Mouse (Mus musculus): Measurements from ENCODE around the gene Lrrfip1. TPM values are rescaled to one million over a fixed set of nuclear protein-coding genes. Genes with fewer than 3 reads are reported as not detected.

Lrrfip1 gene
- polyA plus RNA-seq, 1 experiment from 2014 or later = 126 TPM

- ChIA-PET CTCF (interaction anchor here (1.2 kb wide), 1 partner anchor 134 kb away, joined by 3 read pairs; no protein-coding TSS in a partner anchor), POLR2A (no interaction called here)
- DNase-seq (ENCODE audit: low read depth, low spot score) (no peak), ATAC-seq (no peak)
- TF ChIP-seq CTCF (IDR thresholded peaks at IDR 0.05) = no peak
- in situ Hi-C loops (cut with MboI; ENCODE audit: low pct_unique_long_range_greater_than_20kb) = loop anchor here (5.0 kb wide), 1 partner anchor 145 kb away; no protein-coding TSS in a partner anchor
- H3K27me3 ChIP-seq = no peaks in the 10 kb centered on the region
Measured at GRCm38 (mm10) chr1:91107548-91107947, 109.0 kb downstream of the Lrrfip1 start.

DNA sequence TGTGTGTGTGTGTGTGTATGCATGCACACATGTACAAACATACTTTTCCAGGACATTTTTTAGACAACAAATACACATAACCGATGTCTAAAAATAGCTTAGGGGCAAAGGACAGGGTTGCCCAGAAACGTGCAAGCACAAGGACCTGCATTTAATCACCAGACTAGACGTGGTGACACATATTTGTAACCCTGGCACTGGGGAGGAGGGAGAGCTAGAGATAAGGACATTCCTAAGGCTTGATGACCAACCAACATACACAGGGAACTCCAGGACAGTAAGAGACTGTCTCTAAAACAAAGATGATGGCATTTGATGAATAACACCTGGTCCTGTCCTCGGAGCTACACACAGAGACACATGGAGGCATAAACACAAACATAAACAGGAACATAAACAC lies 110.8 kb downstream of the Lrrfip1 start:
- DNase-seq (ENCODE audit: low read depth, low spot score) = no peak
- TF ChIP-seq CTCF (IDR thresholded peaks at IDR 0.05) = no peak
- no peak for ATAC-seq
- ChIA-PET CTCF (interaction anchor here (0.9 kb wide), 1 partner anchor 136 kb away, joined by 3 read pairs; no protein-coding TSS in a partner anchor), POLR2A (interaction anchor here (0.6 kb wide), 1 partner anchor 675 kb away, joined by 3 read pairs; no protein-coding TSS in a partner anchor)
- in situ Hi-C loops (cut with MboI; ENCODE audit: low pct_unique_long_range_greater_than_20kb) = loop anchor here (5.0 kb wide), 1 partner anchor 147 kb away; no protein-coding TSS in a partner anchor
- H3K27me3 ChIP-seq = no peaks in the 10 kb centered on the region

GRCm38 (mm10) chr1:91112171-91112570 lies 113.6 kb downstream of the Lrrfip1 start:
- in situ Hi-C loops (cut with MboI; ENCODE audit: low pct_unique_long_range_greater_than_20kb) = no loop called here
- no peak for TF ChIP-seq CTCF (IDR thresholded peaks at IDR 0.05)
- ChIA-PET CTCF (no interaction called here), POLR2A (no interaction called here)
- DNase-seq (ENCODE audit: low read depth, low spot score) (no peak), ATAC-seq (no peak)
- no peaks in the 10 kb centered on the region for H3K27me3 ChIP-seq

GRCm38 (mm10) chr1:91112606-91113005 lies 114.1 kb downstream of the Lrrfip1 start:
- ATAC-seq (no peak), DNase-seq (ENCODE audit: low read depth, low spot score) (no peak)
- CTCF ChIA-PET = no interaction called here
- no peaks in the 10 kb centered on the region for H3K27me3 ChIP-seq
- TF ChIP-seq CTCF (IDR thresholded peaks at IDR 0.05) = no peak
- in situ Hi-C loops (cut with MboI; ENCODE audit: low pct_unique_long_range_greater_than_20kb) = no loop called here
- POLR2A ChIA-PET = no interaction called here

DNA sequence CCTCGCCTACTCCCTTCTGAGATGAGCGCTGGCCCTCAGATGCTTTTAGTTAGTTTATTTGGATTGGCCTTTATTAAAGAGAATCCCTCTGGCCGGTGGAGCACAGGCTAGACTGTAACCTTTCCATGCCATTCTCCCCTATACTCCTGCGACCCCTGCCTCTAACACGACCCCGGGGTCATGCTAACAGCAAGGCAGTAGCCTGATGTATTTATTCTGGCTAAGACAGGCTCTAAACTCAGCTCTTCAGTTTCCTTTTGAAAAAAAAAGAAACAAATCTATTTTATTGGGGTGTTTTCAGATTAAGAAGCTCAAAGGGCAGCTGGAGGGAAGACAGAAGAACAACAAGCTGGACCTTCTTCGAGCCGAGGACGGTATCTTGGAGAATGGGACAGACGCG lies 123.6 kb downstream of the Lrrfip1 start:
- ATAC-seq (no peak), DNase-seq (ENCODE audit: low read depth, low spot score) (no peak)
- no peak for TF ChIP-seq CTCF (IDR thresholded peaks at IDR 0.05)
- ChIA-PET POLR2A (no interaction called here), CTCF (no interaction called here)
- in situ Hi-C loops (cut with MboI; ENCODE audit: low pct_unique_long_range_greater_than_20kb) = no loop called here
- no peaks in the 10 kb centered on the region for H3K27me3 ChIP-seq

- TF ChIP-seq CTCF (IDR thresholded peaks at IDR 0.05) = no peak
- DNase-seq (ENCODE audit: low read depth, low spot score) (no peak), ATAC-seq (no peak)
- CTCF ChIA-PET = no interaction called here
- no peaks in the 10 kb centered on the region for H3K27me3 ChIP-seq
- in situ Hi-C loops (cut with MboI; ENCODE audit: low pct_unique_long_range_greater_than_20kb) = no loop called here
- POLR2A ChIA-PET = no interaction called here
Measured at GRCm38 (mm10) chr1:91123004-91123403, 124.5 kb downstream of the Lrrfip1 start.

DNA sequence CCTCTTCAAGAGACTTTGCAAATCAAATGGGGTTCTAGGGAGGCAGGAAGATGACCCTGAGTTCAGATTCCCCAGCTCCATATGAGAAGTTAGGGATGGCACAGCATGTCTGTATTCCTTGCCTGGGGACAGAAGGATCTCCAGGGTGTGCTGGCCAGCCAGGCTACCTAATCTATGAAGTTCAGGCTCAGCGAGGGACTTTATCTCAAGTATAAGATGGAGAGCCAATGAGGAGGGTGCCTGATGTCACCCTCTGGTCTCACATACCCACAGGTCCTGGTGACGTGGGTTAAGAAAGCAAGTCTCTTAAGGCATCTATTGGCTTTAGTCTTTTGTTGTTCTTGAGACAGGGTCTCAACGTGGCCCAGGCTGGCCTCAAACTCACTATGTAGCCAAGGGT lies 124.9 kb downstream of the Lrrfip1 start:
- ATAC-seq = no peak
- in situ Hi-C loops (cut with MboI; ENCODE audit: low pct_unique_long_range_greater_than_20kb) = no loop called here
- CTCF ChIA-PET = no interaction called here

GRCm38 (mm10) chr1:91128849-91129248 lies 130.3 kb downstream of the Lrrfip1 start:
- CTCF ChIA-PET = interaction anchor here (1.0 to 3.7 kb wide), 3 partner anchors 14 to 80 kb away, joined by 3 to 12 read pairs (median 5); no protein-coding TSS in a partner anchor
- POLR2A ChIA-PET = no interaction called here
- TF ChIP-seq CTCF (IDR thresholded peaks at IDR 0.05) = no peak
- in situ Hi-C loops (cut with MboI; ENCODE audit: low pct_unique_long_range_greater_than_20kb) = no loop called here
- no peaks in the 10 kb centered on the region for H3K27me3 ChIP-seq
- DNase-seq (ENCODE audit: low read depth, low spot score) (no peak), ATAC-seq (no peak)

More for the DNA sequence above, 124.9 kb downstream of the Lrrfip1 start:
- no peak for DNase-seq (ENCODE audit: low read depth, low spot score)
- no peaks in the 10 kb centered on the region for H3K27me3 ChIP-seq
- no peak for TF ChIP-seq CTCF (IDR thresholded peaks at IDR 0.05)
- POLR2A ChIA-PET = no interaction called here

GRCm38 (mm10) chr1:91137036-91137435 lies 138.5 kb downstream of the Lrrfip1 start:
- in situ Hi-C loops (cut with MboI; ENCODE audit: low pct_unique_long_range_greater_than_20kb) = no loop called here
- no peak for ATAC-seq
- no peak for TF ChIP-seq CTCF (IDR thresholded peaks at IDR 0.05)
- ChIA-PET CTCF (interaction anchor here (1.6 kb wide), 1 partner anchor 9 kb away, joined by 5 read pairs; no protein-coding TSS in a partner anchor), POLR2A (interaction anchor here (1.0 to 1.1 kb wide), 2 partner anchors 9 to 11 kb away, joined by 3 to 4 read pairs; no protein-coding TSS in a partner anchor)
- no peak for DNase-seq (ENCODE audit: low read depth, low spot score)
- H3K27me3 ChIP-seq = no peaks in the 10 kb centered on the region

DNA sequence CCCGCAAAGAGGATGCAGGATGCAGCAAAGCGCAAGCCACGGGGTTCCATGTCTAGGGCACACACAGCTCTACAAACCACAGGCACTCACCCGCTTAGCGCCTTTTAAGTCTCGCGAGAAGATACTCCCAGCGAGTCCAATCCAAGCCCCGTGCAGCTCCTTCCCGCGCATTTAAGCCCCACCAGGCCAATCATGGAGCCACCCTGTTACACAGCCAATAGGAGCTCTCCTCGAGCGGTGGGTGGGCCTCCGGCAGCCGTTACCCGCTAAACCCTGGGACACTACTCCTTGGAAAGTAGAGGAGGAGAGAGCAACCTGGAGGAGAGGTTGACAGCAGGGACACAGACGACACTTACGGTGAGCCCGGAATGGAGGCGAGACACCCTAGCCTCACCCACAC lies 146.3 kb downstream of the Lrrfip1 start, which contains the start of gene Rbm44:
Rbm44 (plus strand) TSS at position 277 of the 400 bp plus-strand sequence.
- no peak for ATAC-seq
- DNase-seq (ENCODE audit: low read depth, low spot score) = no peak
- ChIA-PET POLR2A (no interaction called here), CTCF (no interaction called here)
- H3K27me3 ChIP-seq = no peaks in the 10 kb centered on the region
- no peak for TF ChIP-seq CTCF (IDR thresholded peaks at IDR 0.05)
- in situ Hi-C loops (cut with MboI; ENCODE audit: low pct_unique_long_range_greater_than_20kb) = no loop called here

DNA sequence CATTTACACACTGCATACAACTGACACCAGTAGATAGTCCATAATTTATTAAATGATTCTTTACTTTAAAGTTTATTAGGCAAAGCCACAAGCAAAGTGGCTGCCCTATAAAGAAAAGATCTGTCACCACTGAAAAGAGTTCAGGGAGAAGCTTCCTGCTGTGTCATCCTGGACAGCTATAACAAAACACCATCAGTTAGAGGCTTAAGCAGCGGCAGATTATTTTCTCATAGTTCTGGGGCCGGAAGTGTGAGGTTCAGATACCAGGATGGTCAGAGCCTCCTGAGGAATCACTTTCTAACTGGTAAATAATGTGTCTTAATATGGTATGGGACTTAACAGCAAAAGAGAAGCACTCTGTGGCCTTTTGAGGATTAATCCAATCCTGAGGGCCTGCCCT lies 153.0 kb downstream of the Lrrfip1 start:
- in situ Hi-C loops (cut with MboI; ENCODE audit: low pct_unique_long_range_greater_than_20kb) = no loop called here
- POLR2A ChIA-PET = no interaction called here
- H3K27me3 ChIP-seq = no peaks in the 10 kb centered on the region
- ATAC-seq (no peak), DNase-seq (ENCODE audit: low read depth, low spot score) (no peak)
- CTCF ChIA-PET = no interaction called here
- no peak for TF ChIP-seq CTCF (IDR thresholded peaks at IDR 0.05)

- CTCF ChIA-PET = no interaction called here
- POLR2A ChIA-PET = no interaction called here
- DNase-seq (ENCODE audit: low read depth, low spot score) (no peak), ATAC-seq (no peak)
- in situ Hi-C loops (cut with MboI; ENCODE audit: low pct_unique_long_range_greater_than_20kb) = no loop called here
- no peaks in the 10 kb centered on the region for H3K27me3 ChIP-seq
- TF ChIP-seq CTCF (IDR thresholded peaks at IDR 0.05) = no peak
Measured at GRCm38 (mm10) chr1:91166798-91167197, 168.3 kb downstream of the Lrrfip1 start.

All from Patski (cell line).